5 mouse cellular contexts compared by ENCODE assay signal in the genomic region with DNA sequence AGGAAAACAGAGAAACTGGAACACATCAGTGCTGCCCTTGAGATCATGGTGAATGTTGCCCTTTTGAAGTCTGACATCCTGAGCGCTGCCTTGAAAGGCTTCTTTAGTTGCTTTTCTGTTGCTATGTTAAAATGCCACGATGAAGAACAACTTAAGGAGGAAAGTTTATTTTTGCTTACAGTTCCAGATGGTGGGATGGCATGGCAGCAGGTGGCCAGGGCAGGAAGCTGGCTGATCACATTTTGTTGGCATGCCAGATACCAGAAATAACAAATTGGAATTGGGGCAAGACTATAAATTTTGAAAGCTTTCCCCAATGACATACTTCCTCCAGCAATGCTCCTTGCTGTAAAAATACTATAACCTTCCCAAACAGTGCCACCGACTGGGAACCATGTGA.
"Had no signal": no experiment of that assay in that cellular context is flagged by ENCODE, and none has a peak within 500 bp of the region (broad histone marks: within the 10 kb centered on the region; RNA-seq: fewer than 3 reads in every experiment).

No protein-coding gene starts in this region.

- DNase-seq: kidney, adult 2 months; kidney, postnatal 14 days; lung, postnatal 14 days; retina, postnatal 1 day; thymus, postnatal 36 days had no signal
